Mouse (Mus musculus) forebrain, embryonic 11.5 days (tissue): ENCODE measurements around the gene Fam189b. TPM values are rescaled to one million over a fixed set of nuclear protein-coding genes. Genes with fewer than 3 reads are reported as not detected.

Source experiments
- ATAC-seq: fragments of 200-750 bp; cut with Nextera tagmentation; replicated peaks from 2 replicates; pipeline ENCODE4 v1.8.0; 2017; ENCODE audit warnings: moderate TSS enrichment; ENCODE audit not compliant: low FRiP score
- DNase-seq: peaks from one replicate; pipeline ENCODE4 v3.0.0-alpha.2; 2017; ENCODE audit warnings: low spot score
- H3K27ac ChIP-seq: fragments of 300-500 bp; sonication (generic); 2 replicates; pipeline ENCODE4 v1.5.1; 2014; ENCODE audit warnings: low read depth, low read length
- H3K27me3 ChIP-seq: fragments of 300-500 bp; sonication (generic); 2 replicates; pipeline ENCODE4 v1.6.1; 2014; ENCODE audit warnings: mild to moderate bottlenecking, low read length, mixed read lengths; ENCODE audit not compliant: control insufficient read depth, insufficient read depth
- H3K36me3 ChIP-seq: fragments of 300-500 bp; sonication (generic); 2 replicates; pipeline ENCODE4 v1.6.1; 2014; ENCODE audit warnings: mild to moderate bottlenecking, low read length, moderate library complexity, mixed read lengths; ENCODE audit not compliant: control insufficient read depth, insufficient read depth
- H3K4me1 ChIP-seq: fragments of 300-500 bp; sonication (generic); replicated peaks from 2 replicates; pipeline ENCODE4 v1.6.1; 2014; ENCODE audit warnings: low read length, mixed read lengths; ENCODE audit not compliant: control insufficient read depth, insufficient read depth
- H3K4me2 ChIP-seq: fragments of 300-500 bp; sonication (generic); 2 replicates; pipeline ENCODE4 v1.6.1; 2014; ENCODE audit warnings: low read depth, mild to moderate bottlenecking, low read length, moderate library complexity, mixed read lengths; ENCODE audit not compliant: severe bottlenecking
- H3K4me3 ChIP-seq: fragments of 300-500 bp; sonication (generic); 2 replicates; pipeline ENCODE4 v1.5.1; 2014; ENCODE audit warnings: low read depth, low read length
- H3K9ac ChIP-seq: fragments of 300-500 bp; sonication (generic); 2 replicates; pipeline ENCODE4 v1.6.1; 2014; ENCODE audit warnings: low read length
- H3K9me3 ChIP-seq: fragments of 300-500 bp; sonication (generic); 2 replicates; pipeline ENCODE4 v1.6.1; 2016; ENCODE audit warnings: low read length, mixed read lengths; ENCODE audit not compliant: control insufficient read depth
- WGBS: fragments of 180-500 bp; shearing (Covaris S2); extraction: QIAGEN DNeasy Blood & Tissue Kit; methylation state at CpG from one replicate; pipeline ENCODE4 v1.1.7; 2014; 5-methylcytosine and 5-hydroxymethylcytosine counted together
- polyA plus RNA-seq: library from polyadenylated mRNA; unstranded; fragments of >200 nt; fragmentation: Nextera tagmentation; extraction: Ambion mirVana; gene quantifications from 2 replicates; pipeline ENCODE4 v1.2.1, GENCODE M21; 2014

Fam189b gene
- polyA plus RNA-seq, 1 experiment from 2014 or later: 26.3 TPM

- Histone ChIP-seq H3K27ac (peak within 1 kb of the TSS; percentile 54; the same call in 1 of the 2 replicates), H3K4me1 (peaks cover 5% of the 10 kb centered on the region; the same call in 1 of the 2 replicates), H3K27me3 (no peaks in the 10 kb centered on the region), H3K4me3 (peak within 1 kb of the TSS; percentile 59), H3K4me2 (peak within 1 kb of the TSS; percentile 87), H3K36me3 (peaks cover 33% of the 10 kb centered on the region), H3K9ac (peak within 1 kb of the TSS; percentile 81), H3K9me3 (no peaks in the 10 kb centered on the region)
- DNase-seq (peak; percentile 96), ATAC-seq (peak; percentile 94)
- under 1% methylated on average over 43 of the region's 43 CpGs for WGBS
Observed at GRCm38 (mm10) chr3:89177242-89178106, 5.5 kb upstream of the Fam189b start, which contains the start of gene Scamp3. Gene Scamp3, plus strand, starts transcription at chr3:89177473.

DNA sequence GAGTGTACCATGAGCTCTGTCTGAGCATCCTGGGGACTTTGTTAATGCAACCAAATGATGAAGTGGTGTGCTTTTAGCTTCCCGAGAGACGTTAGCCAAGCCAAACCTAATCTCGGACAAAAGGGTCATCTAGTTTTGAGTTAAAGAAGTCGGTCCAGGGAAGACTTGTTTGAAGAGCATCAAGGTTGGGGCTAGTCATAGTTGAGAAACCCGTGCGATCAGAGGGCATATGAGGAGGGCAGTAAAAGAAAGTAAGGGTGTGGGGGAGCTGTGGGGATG, 4.9 kb upstream of the Fam189b start:
- Histone ChIP-seq H3K27me3 (no peaks in the 10 kb centered on the region), H3K27ac (peak overlapping the region; percentile 54; the same call in 1 of the 2 replicates)
- 8% methylated on average over 6 of the region's 6 CpGs for WGBS

GRCm38 (mm10) chr3:89179056-89179455, 3.9 kb upstream of the Fam189b start:
- WGBS: 89% methylated on average over 11 of the region's 11 CpGs
- H3K4me3 ChIP-seq: no peak overlapping the region
- H3K4me1 ChIP-seq: peaks cover 12% of the 10 kb centered on the region
- H3K9me3 ChIP-seq: no peaks in the 10 kb centered on the region
- H3K36me3 ChIP-seq: peaks cover 22% of the 10 kb centered on the region
- H3K9ac ChIP-seq: no peak overlapping the region
- no peak for ATAC-seq
- no peak overlapping the region for H3K4me2 ChIP-seq
- no peak overlapping the region for H3K27ac ChIP-seq
- no peak for DNase-seq
- no peaks in the 10 kb centered on the region for H3K27me3 ChIP-seq

More for the DNA sequence above, 4.9 kb upstream of the Fam189b start:
- H3K4me2 ChIP-seq: peak overlapping the region; percentile 87
- H3K9ac ChIP-seq: peak overlapping the region; percentile 81
- peaks cover 5% of the 10 kb centered on the region; the same call in 1 of the 2 replicates for H3K4me1 ChIP-seq
- DNase-seq: no peak
- no peak for ATAC-seq
- H3K36me3 ChIP-seq: peaks cover 31% of the 10 kb centered on the region
- peak overlapping the region; percentile 59 for H3K4me3 ChIP-seq
- H3K9me3 ChIP-seq: no peaks in the 10 kb centered on the region

GRCm38 (mm10) chr3:89181749-89182500, 1.0 kb upstream of the Fam189b start:
- WGBS: 93% methylated on average over 27 of the region's 27 CpGs
- Histone ChIP-seq H3K27me3 (no peaks in the 10 kb centered on the region), H3K9me3 (no peaks in the 10 kb centered on the region), H3K4me2 (no peak overlapping the region), H3K27ac (no peak overlapping the region), H3K4me3 (no peak overlapping the region), H3K36me3 (peaks cover 9% of the 10 kb centered on the region; the same call in 1 of the 2 replicates), H3K4me1 (peaks cover 21% of the 10 kb centered on the region), H3K9ac (no peak overlapping the region)
- no peak for ATAC-seq
- DNase-seq: peak; percentile 52

GRCm38 (mm10) chr3:89182531-89183057, 349 bp upstream of the Fam189b start:
- Histone ChIP-seq H3K9me3 (no peaks in the 10 kb centered on the region), H3K27ac (no peak overlapping the region), H3K9ac (no peak overlapping the region), H3K4me1 (peaks cover 25% of the 10 kb centered on the region), H3K36me3 (peaks cover 9% of the 10 kb centered on the region; the same call in 1 of the 2 replicates), H3K27me3 (no peaks in the 10 kb centered on the region), H3K4me2 (no peak overlapping the region; the same call in 1 of the 2 replicates), H3K4me3 (peak overlapping the region; percentile 55)
- 54% methylated on average over 7 of the region's 7 CpGs for whole genome bisulfite sequencing
- peak; percentile 38; the same call in 1 of the 2 replicates for ATAC-seq
- DNase-seq: no peak

GRCm38 (mm10) chr3:89183959-89184315, 994 bp downstream of the Fam189b start:
- Histone ChIP-seq H3K4me2 (peak overlapping the region; percentile 97), H3K9me3 (no peaks in the 10 kb centered on the region), H3K27ac (no peak overlapping the region), H3K36me3 (peaks cover 9% of the 10 kb centered on the region; the same call in 1 of the 2 replicates), H3K4me1 (peaks cover 24% of the 10 kb centered on the region), H3K9ac (peak overlapping the region; percentile 85), H3K27me3 (no peaks in the 10 kb centered on the region), H3K4me3 (peak overlapping the region; percentile 55)
- ATAC-seq: no peak
- DNase-seq: no peak
- 82% methylated on average over 6 of the region's 6 CpGs for WGBS

GRCm38 (mm10) chr3:89187197-89187596, 4.3 kb downstream of the Fam189b start:
- no peak overlapping the region for H3K4me3 ChIP-seq

DNA sequence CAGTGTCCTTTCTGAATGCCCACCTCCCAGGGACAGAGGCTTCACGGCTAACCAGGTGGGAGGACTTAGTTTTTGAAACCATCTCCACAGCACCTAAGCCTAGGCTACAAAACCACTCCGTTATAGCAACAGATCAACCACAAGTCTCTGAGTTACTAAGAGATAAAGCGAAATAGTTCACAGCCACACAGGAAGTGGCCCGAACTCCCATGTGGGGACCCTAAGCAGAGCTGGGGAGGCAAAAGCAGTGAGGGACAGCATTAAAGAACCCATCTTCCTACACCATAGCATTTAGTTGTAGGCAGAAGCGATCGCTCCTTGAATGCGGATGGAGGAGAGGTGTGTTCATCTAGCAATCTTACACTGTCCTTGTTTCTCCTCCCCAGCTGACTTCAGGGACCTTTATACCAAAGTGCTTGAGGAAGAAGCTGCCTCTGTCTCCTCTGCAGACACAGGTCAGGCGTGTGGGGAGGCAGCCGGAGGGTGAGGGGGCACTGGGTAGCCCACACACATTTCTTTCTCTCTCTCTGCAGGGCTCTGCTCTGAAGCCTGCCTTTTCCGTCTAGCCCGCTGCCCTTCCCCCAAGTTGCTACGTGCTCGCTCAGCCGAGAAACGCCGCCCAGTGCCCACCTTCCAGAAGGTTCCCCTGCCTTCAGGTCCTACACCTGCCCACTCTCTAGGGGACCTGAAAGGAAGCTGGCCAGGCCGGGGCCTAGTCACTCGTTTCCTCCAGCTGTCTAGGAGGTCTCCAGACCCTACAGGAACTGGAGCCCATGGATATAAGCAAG, 4.9 kb downstream of the Fam189b start:
- Histone ChIP-seq H3K9me3 (no peaks in the 10 kb centered on the region), H3K36me3 (no peaks in the 10 kb centered on the region), H3K4me2 (no peak overlapping the region), H3K9ac (peak overlapping the region; percentile 27; the same call in 1 of the 2 replicates), H3K27me3 (no peaks in the 10 kb centered on the region), H3K27ac (no peak overlapping the region), H3K4me1 (peaks cover 23% of the 10 kb centered on the region), H3K4me3 (no peak overlapping the region)
- ATAC-seq: no peak
- 56% methylated on average over 18 of the region's 18 CpGs for WGBS
- DNase-seq: no peak

More at GRCm38 (mm10) chr3:89187197-89187596, 4.3 kb downstream of the Fam189b start:
- Histone ChIP-seq H3K4me2 (0 out of 2 replicates have a peak overlapping the region, but pooled peaks have one; percentile 16), H3K36me3 (no peaks in the 10 kb centered on the region), H3K27me3 (no peaks in the 10 kb centered on the region), H3K4me1 (peaks cover 23% of the 10 kb centered on the region), H3K9me3 (no peaks in the 10 kb centered on the region), H3K27ac (no peak overlapping the region), H3K9ac (no peak overlapping the region)
- ATAC-seq (no peak), DNase-seq (no peak)
- WGBS: 31% methylated on average over 23 of the region's 23 CpGs
